18 mouse cellular contexts compared by ENCODE assay signal in genomic region chr16:8402663-8403062, GRCm38 (mm10). TPM values are rescaled to one million over a fixed set of nuclear protein-coding genes. Genes with fewer than 3 reads are reported as not detected.
"Had no signal": no experiment of that assay in that cellular context is flagged by ENCODE, and none has a peak within 500 bp of the region (broad histone marks: within the 10 kb centered on the region; RNA-seq: fewer than 3 reads in every experiment).

No protein-coding gene starts in this region.

- H3K27ac ChIP-seq: limb, embryonic 12.5 days; liver, embryonic 12.5 days; macrophage had no signal

- H3K4me1 ChIP-seq: liver, embryonic 12.5 days; megakaryocyte, embryonic 14.5 days had no signal

- H3K9me3 ChIP-seq: limb, embryonic 12.5 days; liver, embryonic 12.5 days had no signal

- H3K9ac ChIP-seq: limb, embryonic 12.5 days; liver, embryonic 12.5 days had no signal

- H3K36me3 ChIP-seq: limb, embryonic 12.5 days; liver, embryonic 12.5 days had no signal

- H3K4me2 ChIP-seq: limb, embryonic 12.5 days; liver, embryonic 12.5 days; midbrain, embryonic 11.5 days had no signal

- DNase-seq: kidney, adult 9 months; kidney, postnatal 10 days; kidney, postnatal 4 days; lung, postnatal 10 days; right cerebral cortex, adult 18-20 months; right cerebral cortex, postnatal 25 days; thymus, adult 18-20 months; thymus, postnatal 14 days had no signal

- H3K4me3 ChIP-seq: limb, embryonic 12.5 days; liver, embryonic 12.5 days; megakaryocyte, embryonic 14.5 days had no signal

- H3K27me3 ChIP-seq: liver, embryonic 12.5 days had no signal

- ATAC-seq: hindbrain, embryonic 16.5 days; inflammation-experienced regulatory T-cells, adult 6 months; liver, embryonic 12.5 days; midbrain, embryonic 16.5 days had no signal

RNA-seq across cellular contexts. Expression of gene Tmem114, which starts 22.3 kb away (rescaled TPM):
- polyA plus RNA-seq: inflammation-experienced regulatory T-cells, adult 6 months; limb, embryonic 12.5 days; liver, embryonic 12.5 days; liver, embryonic 16.5 days; macrophage; midbrain, embryonic 11.5 days; small intestine, adult 2 months had no signal
